Mouse (Mus musculus) heart, adult 2 months (tissue): ENCODE data around the gene Hist1h2bn. TPM values are rescaled to one million over a fixed set of nuclear protein-coding genes. Genes with fewer than 3 reads are reported as not detected.
"Not testable (repeated sequence)": the region's sequence is repeated elsewhere in the genome, so short reads cannot be mapped to it uniquely, and the experiment has no call there.

Experiments
- DNase-seq, 2 experiments: peaks; one replicate each; pipeline ENCODE4 v3.0.0; 2021
- H3K27ac ChIP-seq: fragments of 200-600 bp; 2 replicates; pipeline ENCODE4 v1.8.1; 2022
- H3K27me3 ChIP-seq: fragments of 200-500 bp; 2 replicates; pipeline ENCODE4 v1.6.1; 2012; ENCODE audit warnings: mild to moderate bottlenecking, low read length, inconsistent platforms, mixed read lengths; ENCODE audit not compliant: control insufficient read depth, insufficient read depth
- H3K36me3 ChIP-seq: fragments of 200-500 bp; 2 replicates; pipeline ENCODE4 v1.6.1; 2012; ENCODE audit warnings: low read length, inconsistent platforms; ENCODE audit not compliant: control insufficient read depth, insufficient read depth
- H3K4me1 ChIP-seq: fragments of 200-500 bp; 2 replicates; pipeline ENCODE4 v1.6.1; 2011; ENCODE audit warnings: low read length; ENCODE audit not compliant: control insufficient read depth, insufficient read depth
- H3K4me3 ChIP-seq: fragments of 200-600 bp; 2 replicates; pipeline ENCODE4 v1.8.1; 2022
- H3K79me2 ChIP-seq: fragments of 200-500 bp; replicated peaks from 2 replicates; pipeline ENCODE4 v1.6.1; 2012; ENCODE audit warnings: mild to moderate bottlenecking, inconsistent platforms, low read length, moderate library complexity, mixed read lengths; ENCODE audit not compliant: control insufficient read depth, insufficient read depth
- H3K9ac ChIP-seq: fragments of 200-500 bp; 2 replicates; pipeline ENCODE4 v1.6.1; 2012; ENCODE audit warnings: low read depth, mild to moderate bottlenecking, control low read depth, inconsistent platforms, low read length, mixed read lengths
- CTCF ChIP-seq: fragments of 200-600 bp; IDR thresholded peaks from 2 replicates; pipeline ENCODE4 v1.8.1; 2022; ENCODE audit warnings: antibody characterized with exemption, mild to moderate bottlenecking, moderate library complexity
- EP300 ChIP-seq: fragments of 200-500 bp; IDR thresholded peaks from 2 replicates; pipeline ENCODE4 v1.6.1; 2011; ENCODE audit warnings: low read depth, low read length, control low read depth; ENCODE audit not compliant: insufficient read depth
- POLR2A ChIP-seq: fragments of 200-500 bp; IDR thresholded peaks from 2 replicates; pipeline ENCODE4 v1.6.1; 2011; ENCODE audit warnings: mild to moderate bottlenecking, low read depth, low read length, control low read depth; ENCODE audit not compliant: insufficient read depth
- WGBS: fragments of 180-500 bp; shearing (Covaris S2); methylation state at CpG from one replicate; pipeline ENCODE4 v1.1.7; 2018; 5-methylcytosine and 5-hydroxymethylcytosine counted together
- intact Hi-C: fragments of 180-260 bp; cut with DNase I; formaldehyde crosslinking; loops from one replicate; pipeline ENCODE4 v1.15.1; 2025
- polyA plus RNA-seq: library from polyadenylated mRNA; depleted of rRNA; stranded (reverse); fragments of >200 nt; gene quantifications from 2 replicates; pipeline ENCODE4 v1.2.3, GENCODE M21; 2012
- total RNA-seq, 2 experiments: library from RNA; stranded (reverse); gene quantifications; 2 replicates each; pipeline ENCODE4 v1.2.3; 2021

Gene Hist1h2bn
- total and polyA plus RNA-seq, 3 experiments: 1.9 to 6.9 (median 2.6) TPM

DNA sequence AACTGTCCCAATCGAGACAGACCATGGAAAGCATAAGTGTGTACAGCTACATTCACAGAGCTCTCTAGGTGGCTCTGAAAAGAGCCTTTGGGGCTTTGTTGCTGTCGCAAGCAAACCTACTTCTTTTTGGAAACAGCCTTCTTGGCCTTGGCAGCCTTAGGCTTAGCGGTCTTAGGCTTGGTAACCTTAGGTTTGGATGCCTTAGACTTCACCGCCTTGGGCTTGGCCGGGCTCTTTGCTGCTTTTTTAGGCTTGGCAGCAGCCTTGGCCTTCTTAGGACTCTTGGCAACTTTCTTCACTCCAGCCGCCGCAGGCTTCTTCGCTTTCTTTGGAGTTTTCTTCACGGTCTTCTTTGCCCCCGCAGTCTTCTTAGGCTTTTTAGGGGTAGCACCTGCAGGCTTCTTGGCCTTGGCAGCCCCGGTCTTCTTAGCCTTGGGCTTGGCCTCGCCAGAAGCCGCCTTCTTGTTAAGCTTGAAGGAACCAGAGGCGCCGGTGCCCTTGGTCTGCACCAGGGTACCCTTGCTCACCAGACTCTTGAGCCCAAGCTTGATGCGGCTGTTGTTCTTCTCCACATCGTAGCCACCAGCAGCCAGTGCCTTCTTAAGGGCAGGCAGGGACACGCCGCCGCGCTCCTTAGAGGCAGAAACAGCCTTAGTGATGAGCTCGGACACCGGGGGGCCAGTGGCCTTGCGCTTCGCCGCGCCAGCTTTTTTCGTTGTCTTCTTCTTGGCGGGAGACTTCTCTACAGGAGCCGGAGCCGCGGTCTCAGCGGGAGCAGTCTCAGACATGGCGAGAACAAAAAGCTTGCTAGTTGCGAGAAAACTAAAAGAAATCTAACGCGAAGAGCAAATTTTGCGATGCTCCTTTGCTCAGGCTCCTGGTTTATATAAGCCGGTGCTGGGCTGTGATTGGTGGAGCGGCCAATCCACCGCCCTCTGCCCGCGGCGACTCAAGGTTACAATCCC lies 26.1 kb downstream of the Hist1h2bn start, which contains the start of gene Hist1h1b:
Hist1h1b (minus strand) TSS at position 859 of the 965 bp plus-strand sequence.
- H3K9ac ChIP-seq: peak within 1 kb of the TSS; percentile 85
- H3K4me3 ChIP-seq: peak within 1 kb of the TSS; percentile 77
- H3K4me1 ChIP-seq: peaks cover 2% of the 10 kb centered on the region; the same call in 1 of the 2 replicates
- peak within 1 kb of the TSS; percentile 58 for H3K27ac ChIP-seq
- intact Hi-C loops: loop anchor here (2.0 to 10.0 kb wide), 4 partner anchors 29 to 1805 kb away; partner anchors contain the start of genes Hist1h2ag, Hist1h2bj, Hist1h4d and Hist1h4i
- peak; percentile 64 to 67 for DNase-seq
- no peaks in the 10 kb centered on the region for H3K27me3 ChIP-seq
- H3K36me3 ChIP-seq: no peaks in the 10 kb centered on the region
- WGBS: under 1% methylated on average over 44 of the region's 44 CpGs
- TF ChIP-seq POLR2A: peak; percentile 57; the same call in 1 of the 2 replicates
- TF ChIP-seq CTCF: no peak
- H3K79me2 ChIP-seq: 0 out of 2 replicates have a peak, but pooled peaks cover 1% of the 10 kb centered on the region

DNA sequence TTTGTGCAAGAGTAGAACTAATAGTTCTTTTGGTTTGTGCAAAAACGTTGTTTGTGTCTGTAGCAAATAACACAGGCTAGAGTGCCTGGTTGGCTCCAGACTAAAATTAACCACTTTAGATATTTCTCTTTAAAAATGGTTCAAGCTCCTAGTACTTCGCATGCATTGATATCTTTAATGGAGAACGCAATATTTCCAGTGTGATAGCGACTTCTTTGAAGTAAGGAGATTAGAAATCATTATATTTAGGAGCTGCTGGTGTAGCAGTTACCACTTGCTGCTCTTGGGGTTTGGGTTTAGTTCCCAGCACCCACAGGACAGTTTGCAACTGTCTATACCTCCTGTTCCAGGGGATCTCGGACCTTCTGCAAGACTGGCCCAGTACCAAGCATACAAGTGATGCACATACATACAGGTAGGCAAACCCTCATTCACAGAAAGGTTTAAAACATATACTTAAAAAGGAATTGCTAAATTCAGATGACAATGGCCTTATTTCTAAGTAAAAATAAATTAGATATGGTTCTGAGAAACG lies 27.2 kb downstream of the Hist1h2bn start:
- Histone ChIP-seq H3K79me2 (0 out of 2 replicates have a peak, but pooled peaks cover 1% of the 10 kb centered on the region), H3K27me3 (no peaks in the 10 kb centered on the region), H3K27ac (no peak overlapping the region), H3K4me3 (peak overlapping the region; percentile 77), H3K4me1 (peaks cover 2% of the 10 kb centered on the region; the same call in 1 of the 2 replicates), H3K9ac (no peak overlapping the region), H3K36me3 (no peaks in the 10 kb centered on the region)
- intact Hi-C loops: loop anchor here (10.0 kb wide), 1 partner anchor 1804 kb away; the partner anchor contains the start of gene Hist1h4d
- 53% methylated on average over 6 of the region's 6 CpGs for WGBS
- DNase-seq: no peak
- TF ChIP-seq CTCF (no peak), POLR2A (no peak), EP300 (no peak)

DNA sequence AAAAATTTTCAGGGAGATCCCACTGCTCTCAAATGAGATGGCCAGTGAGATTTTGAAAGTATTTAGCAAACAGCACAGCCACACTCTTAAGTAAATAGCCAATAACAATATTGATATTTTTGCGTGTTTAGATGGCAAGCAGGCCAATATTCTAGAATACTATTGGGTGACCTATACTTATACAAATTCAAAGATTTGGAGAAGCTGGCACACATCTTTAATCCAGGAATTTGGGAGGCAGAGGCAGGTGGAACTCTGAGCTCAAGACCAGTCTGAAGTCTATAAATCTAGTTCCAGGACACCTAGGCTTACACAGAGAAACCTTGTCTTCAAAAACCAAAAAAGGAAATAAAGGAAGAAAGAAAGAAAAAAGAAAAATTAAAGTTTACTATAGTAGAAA lies 27.7 kb downstream of the Hist1h2bn start:
- H3K36me3 ChIP-seq: no peaks in the 10 kb centered on the region
- no peak for DNase-seq
- no peak overlapping the region for H3K9ac ChIP-seq
- H3K27me3 ChIP-seq: no peaks in the 10 kb centered on the region
- intact Hi-C loops: loop anchor here (10.0 kb wide), 1 partner anchor 1803 kb away; the partner anchor contains the start of gene Hist1h4d
- no peak overlapping the region for H3K27ac ChIP-seq
- no peaks in the 10 kb centered on the region for H3K79me2 ChIP-seq
- H3K4me3 ChIP-seq: no peak overlapping the region
- TF ChIP-seq EP300 (no peak), CTCF (no peak), POLR2A (no peak)
- H3K4me1 ChIP-seq: peaks cover 2% of the 10 kb centered on the region; the same call in 1 of the 2 replicates
- WGBS: 98% methylated on average over 1 of the region's 1 CpGs

DNA sequence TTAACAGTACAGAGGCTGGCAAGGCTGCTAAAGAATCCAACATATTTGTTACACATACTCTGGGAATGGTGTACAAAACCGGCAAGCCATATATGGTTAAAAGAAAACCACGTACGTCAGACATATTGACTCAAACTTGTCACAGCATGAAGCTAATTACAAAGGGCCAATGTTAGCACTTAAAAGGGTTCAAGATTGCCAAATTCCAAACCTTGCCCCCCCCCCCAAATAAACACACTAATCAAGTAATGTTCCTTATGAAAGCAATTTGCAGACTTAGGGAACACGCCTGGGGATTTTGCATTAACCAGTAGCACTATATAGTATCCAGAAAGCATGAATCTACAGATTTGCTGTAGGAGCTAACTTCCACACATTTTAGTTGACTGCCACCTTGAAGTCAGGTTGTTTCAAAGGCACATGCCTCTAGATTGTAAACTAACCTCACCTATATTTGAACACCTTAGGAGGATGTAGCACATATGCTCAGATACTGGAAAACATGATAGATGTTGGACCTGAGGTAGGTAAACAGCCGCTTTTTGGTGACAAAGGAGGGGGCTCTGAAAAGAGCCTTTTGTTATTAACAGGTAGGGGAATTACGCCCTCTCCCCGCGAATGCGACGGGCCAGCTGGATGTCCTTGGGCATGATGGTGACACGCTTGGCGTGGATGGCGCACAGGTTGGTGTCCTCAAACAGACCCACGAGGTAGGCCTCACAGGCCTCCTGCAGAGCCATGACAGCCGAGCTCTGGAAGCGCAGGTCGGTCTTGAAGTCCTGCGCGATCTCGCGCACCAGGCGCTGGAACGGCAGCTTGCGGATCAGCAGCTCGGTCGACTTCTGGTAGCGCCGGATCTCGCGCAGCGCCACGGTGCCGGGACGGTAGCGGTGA lies 28.7 kb downstream of the Hist1h2bn start:
- intact Hi-C loops: loop anchor here (10.0 kb wide), 1 partner anchor 1802 kb away; the partner anchor contains the start of gene Hist1h4d
- not testable (repeated sequence) for H3K4me1 ChIP-seq, H3K36me3 ChIP-seq, H3K79me2 ChIP-seq, H3K27me3 ChIP-seq
- 6% methylated on average over 14 of the region's 35 CpGs for WGBS
- 0 out of 2 replicates have a peak, but pooled peaks have one; percentile 43 for TF ChIP-seq POLR2A
- peak overlapping the region; percentile 57 for H3K4me3 ChIP-seq
- peak overlapping the region; percentile 44; the same call in 1 of the 2 replicates for H3K27ac ChIP-seq
- peak overlapping the region; percentile 76 for H3K9ac ChIP-seq
- DNase-seq: peak; percentile 33 to 41

DNA sequence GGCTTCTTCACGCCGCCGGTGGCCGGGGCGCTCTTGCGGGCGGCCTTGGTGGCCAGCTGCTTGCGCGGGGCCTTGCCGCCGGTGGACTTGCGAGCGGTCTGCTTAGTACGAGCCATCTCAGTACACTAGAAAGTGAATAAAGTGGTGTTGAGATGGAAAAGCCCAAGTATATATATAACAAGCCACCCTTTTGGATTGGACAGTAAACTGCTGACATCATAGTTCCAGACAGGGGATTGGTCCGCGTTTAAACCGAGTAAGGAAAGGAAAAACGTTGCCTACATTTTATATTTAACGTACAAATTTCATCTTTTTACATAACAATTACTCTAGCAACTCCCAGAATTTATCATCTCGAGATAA lies 29.3 kb downstream of the Hist1h2bn start, which contains the start of gene Hist1h3i:
Hist1h3i (minus strand) TSS at position 116 of the 363 bp plus-strand sequence.
- H3K9ac ChIP-seq: peak within 1 kb of the TSS; percentile 76
- under 1% methylated on average over 20 of the region's 20 CpGs for WGBS
- TF ChIP-seq EP300 (no peak), CTCF (no peak), POLR2A (peak; percentile 63)
- no peaks in the 10 kb centered on the region for H3K79me2 ChIP-seq
- H3K27me3 ChIP-seq: no peaks in the 10 kb centered on the region
- H3K4me1 ChIP-seq: peaks cover 2% of the 10 kb centered on the region; the same call in 1 of the 2 replicates
- intact Hi-C loops: loop anchor here (10.0 kb wide), 1 partner anchor 1802 kb away; the partner anchor contains the start of gene Hist1h4d
- DNase-seq: peak; percentile 42 to 70
- H3K4me3 ChIP-seq: peak within 1 kb of the TSS; percentile 57
- peak within 1 kb of the TSS; percentile 44 for H3K27ac ChIP-seq
- H3K36me3 ChIP-seq: no peaks in the 10 kb centered on the region
